Mouse (Mus musculus) kidney, postnatal 0 days (tissue): Measurements from ENCODE around the gene Hnrnpm. TPM values are rescaled to one million over a fixed set of nuclear protein-coding genes. Genes with fewer than 3 reads are reported as not detected.

Experiments used
- ATAC-seq: fragments of 200-750 bp; cut with Nextera tagmentation; replicated peaks from 2 replicates; pipeline ENCODE4 v1.8.0; 2017; ENCODE audit warnings: low read depth, moderate number of reproducible peaks, moderate TSS enrichment, moderate library complexity; ENCODE audit not compliant: low FRiP score
- DNase-seq: peaks from one replicate; pipeline ENCODE4 v3.0.0-alpha.2; 2016; ENCODE audit warnings: low spot score
- H3K27ac ChIP-seq: fragments of 300-500 bp; sonication (generic); 2 replicates; pipeline ENCODE4 v1.5.1; 2014; ENCODE audit warnings: mild to moderate bottlenecking
- H3K27me3 ChIP-seq: fragments of 300-500 bp; sonication (generic); 2 replicates; pipeline ENCODE4 v1.6.1; 2014; ENCODE audit warnings: low read length, mixed read lengths; ENCODE audit not compliant: insufficient read depth
- H3K36me3 ChIP-seq: fragments of 300-500 bp; sonication (generic); 2 replicates; pipeline ENCODE4 v1.6.1; 2014; ENCODE audit warnings: low read length, mixed read lengths; ENCODE audit not compliant: insufficient read depth
- H3K4me1 ChIP-seq: fragments of 300-500 bp; sonication (generic); replicated peaks from 2 replicates; pipeline ENCODE4 v1.6.1; 2014; ENCODE audit warnings: antibody characterized with exemption, low read length, mixed read lengths; ENCODE audit not compliant: insufficient read depth
- H3K4me2 ChIP-seq: fragments of 300-500 bp; sonication (generic); 2 replicates; pipeline ENCODE4 v1.6.1; 2014; ENCODE audit warnings: mild to moderate bottlenecking, low read length, moderate library complexity, mixed read lengths
- H3K4me3 ChIP-seq: fragments of 300-500 bp; sonication (generic); replicated peaks from 2 replicates; pipeline ENCODE4 v1.5.1; 2014; ENCODE audit warnings: low read depth, low read length
- H3K9ac ChIP-seq: fragments of 300-500 bp; sonication (generic); 2 replicates; pipeline ENCODE4 v1.6.1; 2014; ENCODE audit warnings: low read depth, low read length
- H3K9me3 ChIP-seq: fragments of 300-500 bp; sonication (generic); replicated peaks from 2 replicates; pipeline ENCODE4 v1.6.1; 2016; ENCODE audit warnings: low read length, inconsistent platforms, mixed read lengths
- CTCF ChIP-seq: IDR thresholded peaks from 2 replicates; pipeline ENCODE4 v1.5.1; 2016; ENCODE audit warnings: antibody characterized with exemption, low read depth, mild to moderate bottlenecking, moderate library complexity
- WGBS: fragments of 180-500 bp; shearing (Covaris S2); extraction: QIAGEN DNeasy Blood & Tissue Kit; methylation state at CpG from one replicate; pipeline ENCODE4 v1.1.7; 2014; 5-methylcytosine and 5-hydroxymethylcytosine counted together
- polyA plus RNA-seq: library from polyadenylated mRNA; unstranded; fragments of >200 nt; fragmentation: Nextera tagmentation; extraction: Ambion mirVana; gene quantifications from 2 replicates; pipeline ENCODE4 v1.2.1, GENCODE M21; 2015

Gene Hnrnpm
- polyA plus RNA-seq, 1 experiment from 2014 or later = 248 TPM

DNA sequence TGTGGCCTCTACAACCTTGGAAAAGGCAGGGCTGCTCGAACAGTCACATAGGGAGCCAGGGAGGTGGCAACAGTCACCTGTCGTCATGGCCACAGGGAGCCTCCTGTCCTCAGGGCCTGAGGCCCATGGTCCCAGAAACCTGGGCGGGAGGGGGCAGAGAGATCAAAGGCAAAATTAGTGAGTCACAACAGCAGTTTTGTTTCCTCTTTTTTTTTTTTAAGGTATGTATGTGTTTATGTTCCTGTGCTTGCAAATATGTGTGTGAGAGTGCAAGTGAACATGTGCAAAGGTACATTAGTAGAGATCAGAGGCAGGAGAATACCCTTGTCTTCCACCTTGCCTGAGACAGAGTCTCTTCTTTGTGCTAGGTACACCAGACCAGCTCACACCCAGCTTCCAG lies 23.2 kb upstream of the Hnrnpm start:
- ATAC-seq (no peak), DNase-seq (no peak)
- Histone ChIP-seq H3K4me1 (no peaks in the 10 kb centered on the region), H3K9me3 (no peaks in the 10 kb centered on the region), H3K4me3 (no peak overlapping the region), H3K27me3 (no peaks in the 10 kb centered on the region), H3K4me2 (no peak overlapping the region), H3K9ac (no peak overlapping the region), H3K36me3 (peaks cover 12% of the 10 kb centered on the region; the same call in 1 of the 2 replicates), H3K27ac (no peak overlapping the region)
- 73% methylated on average over 3 of the region's 3 CpGs for WGBS
- no peak for TF ChIP-seq CTCF

DNA sequence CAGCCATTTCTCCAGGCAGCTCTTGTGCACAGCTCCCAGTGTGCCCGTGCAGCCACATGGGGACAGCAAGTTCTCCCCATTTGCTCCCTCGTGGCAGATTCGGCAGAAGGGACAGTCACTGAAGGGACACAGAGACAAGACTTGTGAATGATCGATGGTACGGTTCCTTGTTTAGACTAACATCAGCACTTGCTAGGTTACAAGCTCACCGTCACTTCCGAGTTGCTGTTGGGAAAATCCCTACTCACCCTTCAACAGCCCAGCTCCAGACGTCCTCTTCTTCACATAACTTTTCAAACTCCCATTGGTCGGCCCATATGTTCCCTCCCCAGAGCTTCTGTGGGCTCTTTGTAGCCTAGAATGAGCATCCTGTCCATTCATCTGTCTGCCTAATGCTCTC lies 16.4 kb upstream of the Hnrnpm start:
- no peak for ATAC-seq
- DNase-seq = no peak
- Histone ChIP-seq H3K27ac (no peak overlapping the region), H3K4me2 (no peak overlapping the region), H3K9ac (no peak overlapping the region), H3K36me3 (peaks cover 10% of the 10 kb centered on the region; the same call in 1 of the 2 replicates), H3K9me3 (no peaks in the 10 kb centered on the region), H3K4me1 (no peaks in the 10 kb centered on the region), H3K4me3 (no peak overlapping the region), H3K27me3 (no peaks in the 10 kb centered on the region)
- TF ChIP-seq CTCF = no peak
- WGBS = 89% methylated on average over 9 of the region's 9 CpGs

DNA sequence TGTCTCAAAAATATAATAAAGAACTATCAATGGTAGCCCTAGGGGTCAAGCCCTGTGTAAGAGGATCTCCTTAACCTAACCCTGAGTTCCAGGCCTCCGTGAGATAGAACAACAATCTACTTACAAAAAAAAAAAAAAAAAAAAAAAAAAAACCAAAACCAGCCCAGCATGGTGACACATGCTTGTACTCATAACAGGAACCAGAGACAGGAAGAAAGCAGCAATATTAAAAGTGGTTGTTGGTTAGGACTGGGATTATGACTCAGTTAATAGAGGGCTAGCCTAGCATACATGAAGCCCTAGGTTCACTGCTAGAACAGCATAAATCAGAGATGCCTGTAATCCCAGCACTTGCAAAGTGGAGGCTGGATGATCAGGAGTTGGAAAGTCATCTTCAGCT lies 15.5 kb upstream of the Hnrnpm start:
- H3K4me2 ChIP-seq = no peak overlapping the region
- H3K27ac ChIP-seq = no peak overlapping the region
- ATAC-seq = no peak
- no peak for DNase-seq
- H3K4me1 ChIP-seq = no peaks in the 10 kb centered on the region
- no peak for TF ChIP-seq CTCF
- H3K9ac ChIP-seq = no peak overlapping the region
- 48% methylated on average over 1 of the region's 1 CpGs for WGBS
- H3K4me3 ChIP-seq = no peak overlapping the region
- H3K36me3 ChIP-seq = peaks cover 9% of the 10 kb centered on the region; the same call in 1 of the 2 replicates
- H3K9me3 ChIP-seq = no peaks in the 10 kb centered on the region
- no peaks in the 10 kb centered on the region for H3K27me3 ChIP-seq

DNA sequence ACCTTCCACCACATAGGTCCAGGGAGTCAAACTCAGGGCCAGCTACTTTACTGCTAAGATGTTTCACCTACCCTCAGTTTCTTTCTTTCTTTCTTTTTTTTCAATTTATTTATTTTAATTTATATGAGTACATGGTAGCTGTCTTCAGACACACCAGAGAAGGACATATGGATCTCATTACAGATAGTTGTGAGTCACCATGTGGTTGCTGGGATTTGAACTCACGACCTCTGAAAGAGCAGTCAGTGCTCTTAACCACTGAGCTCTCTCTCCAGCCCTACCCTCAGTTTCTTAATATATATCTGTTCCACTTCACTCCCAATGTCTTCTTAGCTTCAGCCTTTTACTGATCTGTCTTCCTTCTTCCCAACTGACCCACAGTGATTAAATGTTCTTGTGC lies 8.8 kb upstream of the Hnrnpm start:
- 85% methylated on average over 1 of the region's 1 CpGs for WGBS
- no peak for TF ChIP-seq CTCF
- no peak for DNase-seq
- Histone ChIP-seq H3K36me3 (peaks cover 20% of the 10 kb centered on the region; the same call in 1 of the 2 replicates), H3K4me3 (no peak overlapping the region), H3K27ac (no peak overlapping the region), H3K27me3 (no peaks in the 10 kb centered on the region), H3K4me1 (no peaks in the 10 kb centered on the region), H3K4me2 (no peak overlapping the region), H3K9me3 (no peaks in the 10 kb centered on the region), H3K9ac (no peak overlapping the region)
- ATAC-seq = no peak

DNA sequence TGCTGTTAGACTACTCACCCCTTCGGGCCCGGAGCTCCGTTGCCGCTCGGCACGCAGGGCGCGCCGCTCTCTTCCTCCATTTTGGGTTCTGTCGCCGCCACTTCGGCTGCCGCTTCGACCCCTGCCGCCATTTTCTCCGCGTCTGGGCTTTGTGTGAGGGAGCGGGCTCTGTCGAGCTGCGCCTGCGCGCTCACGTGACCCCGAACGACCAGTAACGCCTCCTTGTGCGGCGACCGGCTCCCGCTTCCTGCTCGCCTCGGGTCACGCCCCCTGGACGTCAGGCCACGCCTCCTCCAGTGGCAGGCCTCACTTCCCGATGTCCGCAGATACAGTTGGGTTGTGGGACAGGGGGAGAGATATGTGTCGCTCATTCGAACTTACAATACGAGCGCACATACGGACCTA lies 1.4 kb downstream of the Hnrnpm start:
- Histone ChIP-seq H3K36me3 (0 out of 2 replicates have a peak, but pooled peaks cover 5% of the 10 kb centered on the region), H3K9me3 (no peaks in the 10 kb centered on the region), H3K4me1 (peaks cover 16% of the 10 kb centered on the region; the same call in 1 of the 2 replicates), H3K27me3 (no peaks in the 10 kb centered on the region), H3K27ac (peak overlapping the region; percentile 95), H3K4me3 (peak overlapping the region; percentile 90), H3K9ac (peak overlapping the region; percentile 98), H3K4me2 (peak overlapping the region; percentile 88)
- ATAC-seq (peak; percentile 98), DNase-seq (peak; percentile 97)
- TF ChIP-seq CTCF = peak; percentile 13; the same call in 1 of the 2 replicates
- under 1% methylated on average over 42 of the region's 42 CpGs for WGBS

DNA sequence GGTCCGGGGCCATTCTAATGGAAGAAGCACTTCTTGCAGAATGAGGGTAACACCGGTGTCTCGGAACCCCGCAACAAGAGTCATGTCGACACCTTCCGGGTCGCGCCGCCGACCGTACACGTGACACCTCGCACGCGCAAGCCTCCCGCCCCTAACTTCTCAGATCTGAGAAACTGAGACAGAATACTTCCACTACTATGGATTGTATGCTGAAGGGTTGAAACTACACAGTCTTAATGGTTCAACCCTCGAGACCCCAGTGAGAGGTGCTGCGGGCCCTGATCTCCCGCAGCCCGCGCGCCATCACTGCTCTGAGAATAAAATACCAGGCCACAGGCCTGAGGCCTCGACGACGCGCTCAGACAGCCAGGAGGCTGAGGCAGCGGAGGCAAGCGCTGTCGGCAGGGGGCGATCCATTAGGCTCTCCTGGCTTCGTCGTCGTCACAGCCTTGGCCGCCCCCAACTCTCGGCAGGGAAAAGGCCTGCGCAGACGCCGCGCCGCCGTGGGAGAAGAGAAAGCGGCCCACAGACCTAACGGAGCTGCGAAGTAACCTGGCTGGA lies 1.9 kb downstream of the Hnrnpm start:
- no peaks in the 10 kb centered on the region for H3K9me3 ChIP-seq
- WGBS = under 1% methylated on average over 44 of the region's 44 CpGs
- H3K4me1 ChIP-seq = peaks cover 16% of the 10 kb centered on the region; the same call in 1 of the 2 replicates
- peak; percentile 77 for DNase-seq
- H3K4me3 ChIP-seq = peak overlapping the region; percentile 90
- peak overlapping the region; percentile 95 for H3K27ac ChIP-seq
- peak; percentile 58 for TF ChIP-seq CTCF
- H3K36me3 ChIP-seq = 0 out of 2 replicates have a peak, but pooled peaks cover 5% of the 10 kb centered on the region
- ATAC-seq = peak; percentile 79
- peak overlapping the region; percentile 88 for H3K4me2 ChIP-seq
- H3K27me3 ChIP-seq = no peaks in the 10 kb centered on the region
- H3K9ac ChIP-seq = peak overlapping the region; percentile 98
